Mouse (Mus musculus): Measurements from ENCODE around the gene Oser1. TPM values are rescaled to one million over a fixed set of nuclear protein-coding genes. Genes with fewer than 3 reads are reported as not detected.

Gene Oser1
- polyA plus RNA-seq, 1 experiment from 2014 or later: 79.8 TPM

- Histone ChIP-seq H3K9me3 (ENCODE audit: control insufficient read depth, low read length) (no peaks in the 10 kb centered on the region), H3K4me1 (replicated peaks; ENCODE audit: control insufficient read depth, insufficient read depth) (no peaks in the 10 kb centered on the region), H3K4me2 (replicated peaks; ENCODE audit: low read depth) (no peak overlapping the region), H3K4me3 (ENCODE audit: low read depth, low read length) (no peak overlapping the region), H3K9ac (ENCODE audit: low read length) (no peak overlapping the region), H3K27me3 (ENCODE audit: control insufficient read depth, insufficient read depth, low read length) (no peaks in the 10 kb centered on the region), H3K27ac (replicated peaks) (no peak overlapping the region), H3K36me3 (ENCODE audit: control insufficient read depth, insufficient read depth, low read length) (peaks cover 23% of the 10 kb centered on the region)
- DNase-seq (ENCODE audit: low spot score): no peak
- TF ChIP-seq CTCF (IDR thresholded peaks at IDR 0.05; ENCODE audit: low read depth) (no peak), EP300 (optimal IDR thresholded peaks at IDR 0.05) (no peak)
- ATAC-seq (ENCODE audit: low FRiP score, low TSS enrichment): no peak
- WGBS: 84% methylated on average over 3 of the region's 3 CpGs
Measured at GRCm38 (mm10) chr2:163410211-163410610, 14.3 kb downstream of the Oser1 start.

GRCm38 (mm10) chr2:163404037-163404815, 20.3 kb downstream of the Oser1 start:
- Histone ChIP-seq H3K27me3 (ENCODE audit: control insufficient read depth, insufficient read depth, low read length) (no peaks in the 10 kb centered on the region), H3K9ac (ENCODE audit: low read length) (peak overlapping the region; percentile 27; the same call in 1 of the 2 replicates), H3K4me1 (replicated peaks; ENCODE audit: control insufficient read depth, insufficient read depth) (no peaks in the 10 kb centered on the region), H3K9me3 (ENCODE audit: control insufficient read depth, low read length) (no peaks in the 10 kb centered on the region), H3K4me2 (replicated peaks; ENCODE audit: low read depth) (no peak overlapping the region), H3K36me3 (ENCODE audit: control insufficient read depth, insufficient read depth, low read length) (peaks cover 8% of the 10 kb centered on the region), H3K27ac (replicated peaks) (no peak overlapping the region), H3K4me3 (ENCODE audit: low read depth, low read length) (no peak overlapping the region)
- ATAC-seq (ENCODE audit: low FRiP score, low TSS enrichment): no peak
- WGBS: 56% methylated on average over 8 of the region's 8 CpGs
- no peak for TF ChIP-seq CTCF (IDR thresholded peaks at IDR 0.05; ENCODE audit: low read depth)
- TF ChIP-seq EP300 (optimal IDR thresholded peaks at IDR 0.05): no peak
- no peak for DNase-seq (ENCODE audit: low spot score)

DNA sequence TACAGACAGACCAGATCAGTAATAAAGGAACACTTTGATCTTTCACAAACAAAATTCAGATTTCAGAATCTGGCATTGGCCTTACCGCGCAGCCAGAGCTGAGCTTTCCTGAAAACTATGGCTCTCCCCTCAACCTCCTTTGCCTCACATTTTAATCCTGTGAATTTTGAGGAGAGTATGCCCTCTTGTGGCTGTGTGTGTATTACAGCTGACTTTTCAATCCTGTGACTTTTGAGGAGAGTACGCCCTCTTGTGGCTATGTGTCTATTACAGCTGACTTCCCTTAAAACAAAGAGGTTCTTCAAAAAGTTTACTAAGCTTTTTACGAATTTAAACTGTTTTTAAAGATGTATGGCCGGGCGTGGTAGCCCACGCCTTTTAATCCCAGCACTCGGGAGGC, 23.3 kb downstream of the Oser1 start:
- no peaks in the 10 kb centered on the region for H3K27me3 ChIP-seq (ENCODE audit: control insufficient read depth, insufficient read depth, low read length)
- H3K4me1 ChIP-seq (replicated peaks; ENCODE audit: control insufficient read depth, insufficient read depth): no peaks in the 10 kb centered on the region
- H3K9ac ChIP-seq (ENCODE audit: low read length): no peak overlapping the region
- 2% methylated on average over 8 of the region's 8 CpGs for WGBS
- DNase-seq (ENCODE audit: low spot score) (peak; percentile 79), ATAC-seq (ENCODE audit: low FRiP score, low TSS enrichment) (no peak; the same call in 1 of the 2 replicates)
- H3K4me2 ChIP-seq (replicated peaks; ENCODE audit: low read depth): no peak overlapping the region
- no peaks in the 10 kb centered on the region for H3K9me3 ChIP-seq (ENCODE audit: control insufficient read depth, low read length)
- TF ChIP-seq CTCF (IDR thresholded peaks at IDR 0.05; ENCODE audit: low read depth): peak; percentile 100
- no peak for TF ChIP-seq EP300 (optimal IDR thresholded peaks at IDR 0.05)
- H3K36me3 ChIP-seq (ENCODE audit: control insufficient read depth, insufficient read depth, low read length): no peaks in the 10 kb centered on the region
- H3K27ac ChIP-seq (replicated peaks): no peak overlapping the region
- H3K4me3 ChIP-seq (ENCODE audit: low read depth, low read length): no peak overlapping the region

DNA sequence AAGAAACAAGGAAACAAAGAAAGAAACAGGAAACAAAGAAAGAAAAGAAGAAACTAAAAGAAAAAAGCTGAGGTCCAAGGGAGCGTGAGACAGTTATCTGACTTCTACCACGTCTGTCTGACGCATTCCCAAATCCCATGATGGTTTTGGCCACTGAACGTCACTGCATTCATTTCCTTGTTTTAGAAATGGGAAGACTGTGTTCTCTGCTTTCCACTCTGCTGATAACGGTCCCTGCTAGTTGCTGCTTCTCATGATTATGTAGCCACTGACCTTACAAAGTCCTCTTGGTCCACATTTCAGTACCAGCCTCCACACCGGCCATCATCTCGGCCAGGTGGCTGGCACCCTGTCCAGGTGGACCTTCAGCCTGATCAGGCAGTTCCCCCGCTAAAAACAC, 25.3 kb downstream of the Oser1 start:
- WGBS: 66% methylated on average over 8 of the region's 8 CpGs
- no peak for DNase-seq (ENCODE audit: low spot score)

GRCm38 (mm10) chr2:163398770-163399169, 25.7 kb downstream of the Oser1 start:
- no peak for ATAC-seq (ENCODE audit: low FRiP score, low TSS enrichment)
- H3K9ac ChIP-seq (ENCODE audit: low read length): peak overlapping the region; percentile 71; the same call in 1 of the 2 replicates

More for the DNA sequence above, 25.3 kb downstream of the Oser1 start:
- no peak for TF ChIP-seq CTCF (IDR thresholded peaks at IDR 0.05; ENCODE audit: low read depth)
- no peak for TF ChIP-seq EP300 (optimal IDR thresholded peaks at IDR 0.05)
- no peak for ATAC-seq (ENCODE audit: low FRiP score, low TSS enrichment)
- Histone ChIP-seq H3K9me3 (ENCODE audit: control insufficient read depth, low read length) (no peaks in the 10 kb centered on the region), H3K27ac (replicated peaks) (peak overlapping the region; percentile 40; the same call in 1 of the 2 replicates), H3K36me3 (ENCODE audit: control insufficient read depth, insufficient read depth, low read length) (no peaks in the 10 kb centered on the region), H3K4me1 (replicated peaks; ENCODE audit: control insufficient read depth, insufficient read depth) (no peaks in the 10 kb centered on the region), H3K4me2 (replicated peaks; ENCODE audit: low read depth) (no peak overlapping the region), H3K4me3 (ENCODE audit: low read depth, low read length) (no peak overlapping the region), H3K9ac (ENCODE audit: low read length) (no peak overlapping the region), H3K27me3 (ENCODE audit: control insufficient read depth, insufficient read depth, low read length) (no peaks in the 10 kb centered on the region)

DNA sequence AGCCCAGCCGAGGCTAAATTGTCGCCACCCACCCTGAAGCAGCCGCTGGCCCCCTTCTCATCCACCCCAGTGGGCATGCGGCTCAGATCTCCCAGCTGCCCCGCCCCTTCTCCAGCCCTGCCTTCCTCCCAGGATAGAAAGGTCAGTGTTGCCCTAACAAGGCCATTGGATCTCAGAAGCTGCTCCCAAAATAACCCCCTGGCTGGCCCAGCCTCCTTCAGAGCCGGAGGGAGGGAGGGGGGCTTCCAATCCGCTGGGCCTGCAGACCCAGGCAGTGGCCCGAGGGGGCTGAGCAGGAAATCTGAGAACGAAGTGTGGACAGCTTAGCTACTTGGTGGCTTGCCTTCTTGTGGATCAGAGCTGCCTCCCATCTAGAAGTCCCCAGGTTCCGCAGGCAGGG, 26.6 kb downstream of the Oser1 start, which contains the start of gene Jph2:
Gene Jph2 (minus strand): TSS at position 89 of the 400 bp plus-strand sequence.
- peak within 1 kb of the TSS; percentile 47 for H3K4me3 ChIP-seq (ENCODE audit: low read depth, low read length)
- WGBS: 6% methylated on average over 10 of the region's 10 CpGs

More at GRCm38 (mm10) chr2:163398770-163399169, 25.7 kb downstream of the Oser1 start:
- H3K4me1 ChIP-seq (replicated peaks; ENCODE audit: control insufficient read depth, insufficient read depth): no peaks in the 10 kb centered on the region
- H3K4me2 ChIP-seq (replicated peaks; ENCODE audit: low read depth): peak overlapping the region; percentile 50; the same call in 1 of the 2 replicates
- TF ChIP-seq EP300 (optimal IDR thresholded peaks at IDR 0.05) (no peak), CTCF (IDR thresholded peaks at IDR 0.05; ENCODE audit: low read depth) (no peak)
- no peaks in the 10 kb centered on the region for H3K36me3 ChIP-seq (ENCODE audit: control insufficient read depth, insufficient read depth, low read length)
- H3K4me3 ChIP-seq (ENCODE audit: low read depth, low read length): no peak overlapping the region
- 68% methylated on average over 4 of the region's 4 CpGs for WGBS
- no peaks in the 10 kb centered on the region for H3K27me3 ChIP-seq (ENCODE audit: control insufficient read depth, insufficient read depth, low read length)
- DNase-seq (ENCODE audit: low spot score): no peak
- H3K27ac ChIP-seq (replicated peaks): peak overlapping the region; percentile 86
- H3K9me3 ChIP-seq (ENCODE audit: control insufficient read depth, low read length): no peaks in the 10 kb centered on the region

More for the DNA sequence above, 26.6 kb downstream of the Oser1 start, which contains the start of gene Jph2:
- H3K4me2 ChIP-seq (replicated peaks; ENCODE audit: low read depth): peak within 1 kb of the TSS; percentile 50
- H3K9ac ChIP-seq (ENCODE audit: low read length): peak within 1 kb of the TSS; percentile 71
- H3K27ac ChIP-seq (replicated peaks): peak within 1 kb of the TSS; percentile 86
- H3K9me3 ChIP-seq (ENCODE audit: control insufficient read depth, low read length): no peaks in the 10 kb centered on the region
- no peaks in the 10 kb centered on the region for H3K27me3 ChIP-seq (ENCODE audit: control insufficient read depth, insufficient read depth, low read length)
- H3K36me3 ChIP-seq (ENCODE audit: control insufficient read depth, insufficient read depth, low read length): no peaks in the 10 kb centered on the region
- no peak for TF ChIP-seq EP300 (optimal IDR thresholded peaks at IDR 0.05)
- peak; percentile 31 for TF ChIP-seq CTCF (IDR thresholded peaks at IDR 0.05; ENCODE audit: low read depth)
- DNase-seq (ENCODE audit: low spot score): peak; percentile 43
- no peaks in the 10 kb centered on the region for H3K4me1 ChIP-seq (replicated peaks; ENCODE audit: control insufficient read depth, insufficient read depth)
- ATAC-seq (ENCODE audit: low FRiP score, low TSS enrichment): peak; percentile 79

Measured in stomach, postnatal 0 days (tissue).